Mouse (Mus musculus): ENCODE data around the gene Adam12. TPM values are rescaled to one million over a fixed set of nuclear protein-coding genes. Genes with fewer than 3 reads are reported as not detected.
"Not testable (repeated sequence)": the region's sequence is repeated elsewhere in the genome, so short reads cannot be mapped to it uniquely, and the experiment has no call there.

Gene Adam12
- polyA plus RNA-seq, 1 experiment from 2014 or later = 3.2 TPM

DNA sequence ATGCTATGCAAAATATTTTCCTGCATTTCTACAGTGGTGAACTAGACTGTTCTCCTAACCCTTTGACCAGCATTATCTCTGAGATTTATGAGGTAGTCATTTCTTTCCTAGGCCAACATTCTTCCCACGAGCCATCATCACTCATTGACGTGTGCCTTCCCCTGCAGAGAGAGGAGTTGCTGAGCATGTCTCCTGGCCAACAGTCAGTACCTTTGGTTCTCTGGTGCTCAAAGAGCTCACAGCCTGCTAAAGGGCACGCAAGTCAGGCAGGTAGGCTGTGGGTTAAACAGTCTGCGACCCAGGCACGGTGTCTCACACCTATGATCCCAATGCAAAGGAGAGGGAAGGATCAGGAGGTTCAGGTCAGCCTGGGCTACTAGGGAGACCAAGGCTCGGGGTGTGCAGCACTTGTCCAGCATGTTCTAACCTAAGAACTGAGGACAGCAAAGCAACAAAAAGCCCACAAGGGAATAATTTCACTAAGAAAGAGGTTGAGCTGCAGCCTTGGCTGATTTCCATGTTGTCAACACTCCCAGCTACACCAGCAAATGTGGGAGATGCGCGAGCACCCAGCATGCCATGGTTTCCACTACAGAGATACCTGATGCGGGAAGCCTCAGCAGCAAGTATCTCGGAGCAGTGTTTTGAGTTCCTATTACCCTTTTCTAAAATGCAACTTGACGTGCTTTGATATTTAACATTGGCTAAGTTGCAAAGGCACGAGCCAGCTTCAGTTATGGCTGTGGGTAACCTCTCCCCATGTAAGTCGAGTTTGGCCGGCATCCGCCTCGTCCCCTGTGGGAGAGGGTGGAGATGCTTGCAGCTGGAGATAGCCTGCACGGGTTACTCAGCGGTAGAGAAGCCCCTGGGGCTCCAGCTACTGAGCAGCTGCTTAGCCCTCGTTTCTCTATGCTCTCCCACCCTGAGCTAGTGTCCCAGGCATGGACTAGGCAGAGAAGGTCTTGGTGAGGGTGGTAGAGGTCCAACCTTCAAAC lies 342.7 kb downstream of the Adam12 start:
- Histone ChIP-seq H3K4me2 (no peak overlapping the region), H3K27me3 (replicated peaks) (no peaks in the 10 kb centered on the region), H3K4me3 (no peak overlapping the region), H3K4me1 (peaks cover 14% of the 10 kb centered on the region), H3K9me3 (no peaks in the 10 kb centered on the region), H3K9ac (no peak overlapping the region), H3K36me3 (no peaks in the 10 kb centered on the region), H3K27ac (replicated peaks) (no peak overlapping the region)
- WGBS = 68% methylated on average over 19 of the region's 19 CpGs
- ATAC-seq (ENCODE audit: extremely low read depth, insufficient number of reproducible peaks, low FRiP score, low TSS enrichment) = no peak

DNA sequence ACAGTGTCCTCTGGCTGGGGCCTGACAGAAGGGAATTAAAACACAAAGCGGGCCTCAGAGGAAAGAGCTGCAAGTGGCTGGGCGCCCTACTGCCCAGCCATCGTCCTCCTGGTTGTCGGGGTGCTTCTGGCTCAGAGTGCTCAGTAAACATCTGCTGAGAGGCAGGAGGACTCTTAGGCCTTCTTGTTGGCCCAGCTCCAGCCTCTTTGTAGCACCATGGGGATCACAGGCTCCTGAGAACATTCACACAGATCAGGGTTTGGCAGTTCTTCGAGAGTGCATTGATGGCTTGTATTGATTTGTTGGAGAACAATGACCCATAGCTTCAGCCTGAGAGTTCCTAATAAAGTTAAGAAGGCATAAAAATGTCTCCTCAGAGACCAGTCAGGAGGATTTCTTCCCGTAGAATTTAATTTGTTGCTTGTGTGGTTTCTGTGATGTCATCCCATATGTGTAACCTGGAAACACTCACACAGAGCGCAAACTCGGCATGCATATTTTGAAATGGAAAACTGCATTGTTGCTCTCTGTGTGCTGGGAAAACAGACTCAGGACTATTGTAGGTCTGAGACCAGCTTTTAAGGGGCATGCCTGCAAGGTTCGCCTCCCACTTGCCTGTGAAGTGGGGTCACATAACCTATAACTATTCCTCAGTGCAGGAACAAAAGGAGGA lies 347.1 kb downstream of the Adam12 start:
- H3K4me1 ChIP-seq; ATAC-seq (ENCODE audit: extremely low read depth, insufficient number of reproducible peaks, low FRiP score, low TSS enrichment); H3K4me3 ChIP-seq; H3K4me2 ChIP-seq; H3K36me3 ChIP-seq; H3K9me3 ChIP-seq; H3K27ac ChIP-seq (replicated peaks); H3K9ac ChIP-seq; H3K27me3 ChIP-seq (replicated peaks): not testable (repeated sequence)
- WGBS = 77% methylated on average over 5 of the region's 9 CpGs

DNA sequence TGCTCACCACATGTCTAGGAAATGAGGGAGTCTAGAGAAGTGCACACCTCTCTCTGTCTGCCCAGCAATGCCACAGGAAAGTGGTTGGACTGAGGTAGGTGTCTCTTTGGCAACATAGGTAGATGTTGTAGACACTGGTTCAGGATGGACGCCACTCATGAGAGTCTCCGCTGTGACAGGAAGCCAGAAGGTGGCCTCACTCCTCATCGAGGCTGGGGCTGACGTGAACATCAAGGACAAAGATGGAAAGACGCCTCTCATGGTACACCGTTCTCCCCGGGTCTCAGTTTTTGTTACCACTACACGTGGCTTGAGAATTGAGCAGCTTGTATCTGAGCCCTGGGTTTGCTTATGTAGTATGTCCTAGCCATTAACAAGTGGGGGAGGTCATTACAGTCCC lies 352.2 kb downstream of the Adam12 start:
- 94% methylated on average over 8 of the region's 8 CpGs for WGBS
- Histone ChIP-seq H3K9ac (no peak overlapping the region), H3K9me3 (no peaks in the 10 kb centered on the region), H3K27me3 (replicated peaks) (no peaks in the 10 kb centered on the region), H3K4me3 (no peak overlapping the region), H3K4me2 (no peak overlapping the region), H3K27ac (replicated peaks) (no peak overlapping the region), H3K4me1 (no peaks in the 10 kb centered on the region), H3K36me3 (no peaks in the 10 kb centered on the region)
- no peak for ATAC-seq (ENCODE audit: extremely low read depth, insufficient number of reproducible peaks, low FRiP score, low TSS enrichment)

DNA sequence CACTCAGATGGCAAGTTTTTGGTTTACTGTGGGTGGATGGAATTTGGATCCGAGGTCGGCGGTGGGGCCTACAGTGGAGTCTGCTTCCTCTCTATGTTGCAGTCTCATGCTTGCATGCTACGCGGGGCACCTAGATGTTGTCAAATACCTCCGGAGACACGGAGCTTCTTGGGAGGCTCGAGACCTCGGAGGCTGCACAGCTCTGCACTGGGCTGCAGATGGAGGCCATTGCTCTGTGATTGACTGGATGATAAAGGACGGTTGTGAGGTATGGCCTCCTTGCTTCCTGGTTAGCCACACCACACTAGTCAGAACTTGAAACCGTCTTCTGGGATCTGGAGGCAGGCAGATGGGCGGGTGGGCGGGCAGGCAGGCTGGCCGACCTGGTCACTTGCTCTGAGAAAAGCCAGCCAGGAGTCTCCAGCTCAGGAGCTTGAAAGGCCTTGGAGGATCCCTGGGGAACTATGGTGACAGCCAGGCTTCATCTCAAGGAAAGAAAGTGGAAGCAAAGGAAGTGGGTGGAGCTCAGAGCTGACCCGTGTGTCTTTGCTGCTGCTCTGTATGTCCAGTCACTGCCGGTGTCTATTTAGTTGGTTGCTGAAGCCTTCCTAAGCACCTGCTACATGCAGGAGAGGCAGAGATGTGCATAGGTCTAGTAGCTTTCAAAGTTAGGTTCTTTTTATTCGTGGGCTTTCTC lies 355.2 kb downstream of the Adam12 start:
- H3K4me3 ChIP-seq = no peak overlapping the region
- ATAC-seq (ENCODE audit: extremely low read depth, insufficient number of reproducible peaks, low FRiP score, low TSS enrichment) = no peak
- H3K36me3 ChIP-seq = no peaks in the 10 kb centered on the region
- H3K27me3 ChIP-seq (replicated peaks) = no peaks in the 10 kb centered on the region
- H3K27ac ChIP-seq (replicated peaks) = no peak overlapping the region
- no peaks in the 10 kb centered on the region for H3K4me1 ChIP-seq
- 66% methylated on average over 17 of the region's 17 CpGs for WGBS
- no peak overlapping the region for H3K9ac ChIP-seq
- no peak overlapping the region for H3K4me2 ChIP-seq
- no peaks in the 10 kb centered on the region for H3K9me3 ChIP-seq

DNA sequence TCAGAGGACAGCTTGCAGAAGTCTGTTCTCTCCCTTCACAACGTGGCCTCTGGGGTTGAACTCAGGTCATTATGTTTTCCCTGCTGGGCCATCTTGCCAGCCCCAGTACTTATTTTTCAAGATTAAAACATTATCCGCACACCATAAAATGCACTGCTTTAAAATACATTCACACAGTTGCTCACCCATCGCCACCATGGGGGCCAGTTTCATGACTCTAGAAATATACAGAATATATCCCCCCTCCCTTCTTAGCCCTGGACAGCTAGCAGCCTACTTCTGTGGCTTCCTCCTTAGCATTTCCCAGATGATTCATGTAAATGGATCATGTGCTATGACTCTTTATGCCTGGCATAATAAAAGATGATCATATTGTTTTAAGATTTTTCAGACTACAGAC lies 355.8 kb downstream of the Adam12 start:
- Histone ChIP-seq H3K36me3 (no peaks in the 10 kb centered on the region), H3K27ac (replicated peaks) (no peak overlapping the region), H3K27me3 (replicated peaks) (no peaks in the 10 kb centered on the region), H3K9ac (no peak overlapping the region), H3K4me2 (no peak overlapping the region), H3K4me1 (no peaks in the 10 kb centered on the region), H3K4me3 (no peak overlapping the region), H3K9me3 (no peaks in the 10 kb centered on the region)
- WGBS = 79% methylated on average over 3 of the region's 3 CpGs
- no peak for ATAC-seq (ENCODE audit: extremely low read depth, insufficient number of reproducible peaks, low FRiP score, low TSS enrichment)

DNA sequence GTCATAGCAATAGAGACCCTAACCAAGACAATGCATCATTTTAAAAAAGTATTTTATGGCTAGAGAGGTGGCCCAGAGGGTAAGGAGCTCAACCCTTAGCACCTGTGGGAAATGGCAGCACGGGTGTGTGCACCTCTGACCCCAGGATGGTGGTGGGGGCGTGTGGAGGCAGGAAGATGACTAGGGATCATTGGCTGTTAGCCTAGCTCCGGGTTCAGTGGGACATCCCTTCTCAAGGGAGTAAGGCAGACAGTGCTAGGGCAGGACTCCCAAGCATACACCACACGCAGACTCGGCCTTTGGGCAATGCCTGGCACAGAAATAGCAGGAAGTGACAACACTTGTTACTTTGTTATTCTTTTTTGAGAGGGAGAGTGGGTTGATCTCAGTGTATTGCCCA lies 359.2 kb downstream of the Adam12 start:
- ATAC-seq (ENCODE audit: extremely low read depth, insufficient number of reproducible peaks, low FRiP score, low TSS enrichment) = no peak
- WGBS = 70% methylated on average over 5 of the region's 5 CpGs
- Histone ChIP-seq H3K9ac (no peak overlapping the region), H3K9me3 (no peaks in the 10 kb centered on the region), H3K27me3 (replicated peaks) (peaks cover 3% of the 10 kb centered on the region; the same call in 1 of the 2 replicates), H3K4me3 (no peak overlapping the region), H3K4me2 (no peak overlapping the region), H3K4me1 (no peaks in the 10 kb centered on the region), H3K27ac (replicated peaks) (no peak overlapping the region), H3K36me3 (no peaks in the 10 kb centered on the region)

DNA sequence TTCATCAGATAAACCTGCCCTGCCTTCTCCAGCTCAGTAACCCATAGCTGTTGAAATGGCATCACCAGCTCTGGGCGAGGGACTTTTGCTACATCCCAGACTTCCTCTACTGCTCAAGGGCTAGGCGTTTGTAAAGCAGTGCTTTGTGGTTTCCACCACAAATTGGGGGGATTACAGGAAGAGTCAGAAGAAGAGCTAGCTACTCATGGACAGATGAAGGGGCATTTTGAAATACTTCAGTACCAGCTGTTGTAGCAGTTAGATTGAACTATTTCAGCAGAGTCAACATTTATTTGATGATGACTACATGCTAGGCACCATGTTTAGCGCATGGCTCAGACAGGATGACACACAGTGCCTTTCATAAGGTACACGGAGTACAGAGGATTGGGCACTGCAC lies 361.7 kb downstream of the Adam12 start:
- Histone ChIP-seq H3K27ac (replicated peaks) (no peak overlapping the region), H3K27me3 (replicated peaks) (peaks cover 3% of the 10 kb centered on the region; the same call in 1 of the 2 replicates), H3K4me2 (no peak overlapping the region), H3K4me3 (no peak overlapping the region), H3K9me3 (no peaks in the 10 kb centered on the region), H3K4me1 (no peaks in the 10 kb centered on the region), H3K9ac (no peak overlapping the region), H3K36me3 (no peaks in the 10 kb centered on the region)
- WGBS = 75% methylated on average over 4 of the region's 4 CpGs
- no peak for ATAC-seq (ENCODE audit: extremely low read depth, insufficient number of reproducible peaks, low FRiP score, low TSS enrichment)

DNA sequence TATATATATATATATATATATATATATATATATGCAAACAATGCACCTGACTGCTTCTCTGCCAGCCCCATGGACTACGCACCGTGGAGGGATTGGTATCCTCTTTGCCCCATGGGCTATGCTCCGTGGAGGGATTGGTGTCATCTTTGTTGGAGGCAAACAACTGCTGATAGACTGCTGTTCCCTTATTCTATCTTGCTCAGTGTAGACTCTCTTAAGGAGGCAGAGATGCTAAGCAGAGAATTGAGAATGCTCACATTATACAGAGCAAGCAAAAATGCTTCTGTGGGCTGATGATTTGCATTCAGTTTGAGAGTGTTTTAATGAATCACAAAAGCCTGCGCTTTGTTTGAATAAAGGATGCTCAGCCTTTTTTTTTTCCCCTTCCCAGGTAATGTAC lies 368.3 kb downstream of the Adam12 start:
- no peaks in the 10 kb centered on the region for H3K36me3 ChIP-seq
- no peaks in the 10 kb centered on the region for H3K9me3 ChIP-seq
- no peak overlapping the region for H3K4me2 ChIP-seq
- no peak overlapping the region for H3K27ac ChIP-seq (replicated peaks)
- WGBS = 85% methylated on average over 4 of the region's 4 CpGs
- no peak overlapping the region for H3K9ac ChIP-seq
- no peaks in the 10 kb centered on the region for H3K4me1 ChIP-seq
- H3K27me3 ChIP-seq (replicated peaks) = no peaks in the 10 kb centered on the region
- no peak for ATAC-seq (ENCODE audit: extremely low read depth, insufficient number of reproducible peaks, low FRiP score, low TSS enrichment)
- no peak overlapping the region for H3K4me3 ChIP-seq

DNA sequence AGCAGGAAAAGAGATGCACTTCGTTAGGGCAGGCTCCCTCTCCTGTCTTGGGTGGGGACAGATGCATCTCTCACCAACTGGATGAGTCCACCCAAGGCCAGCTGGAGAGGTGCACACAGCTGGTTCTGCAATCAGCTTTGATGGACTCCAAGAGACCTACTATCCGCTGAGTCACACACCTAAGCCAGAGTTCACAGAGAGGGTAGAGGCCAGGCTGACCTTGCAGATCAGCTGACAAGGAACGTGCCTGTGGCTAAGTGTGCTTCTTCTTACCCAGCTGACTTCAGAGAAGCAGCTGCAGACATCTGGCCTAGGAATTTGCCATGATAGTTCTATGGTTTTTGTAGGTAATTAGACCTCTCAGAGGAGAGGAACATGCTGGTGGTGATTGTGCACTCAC lies 368.8 kb downstream of the Adam12 start:
- no peak overlapping the region for H3K4me3 ChIP-seq
- H3K27me3 ChIP-seq (replicated peaks) = no peaks in the 10 kb centered on the region
- no peak overlapping the region for H3K27ac ChIP-seq (replicated peaks)
- no peaks in the 10 kb centered on the region for H3K36me3 ChIP-seq
- H3K4me2 ChIP-seq = no peak overlapping the region
- no peak for ATAC-seq (ENCODE audit: extremely low read depth, insufficient number of reproducible peaks, low FRiP score, low TSS enrichment)
- 53% methylated on average over 3 of the region's 3 CpGs for WGBS
- H3K9ac ChIP-seq = no peak overlapping the region
- H3K9me3 ChIP-seq = no peaks in the 10 kb centered on the region
- H3K4me1 ChIP-seq = no peaks in the 10 kb centered on the region

DNA sequence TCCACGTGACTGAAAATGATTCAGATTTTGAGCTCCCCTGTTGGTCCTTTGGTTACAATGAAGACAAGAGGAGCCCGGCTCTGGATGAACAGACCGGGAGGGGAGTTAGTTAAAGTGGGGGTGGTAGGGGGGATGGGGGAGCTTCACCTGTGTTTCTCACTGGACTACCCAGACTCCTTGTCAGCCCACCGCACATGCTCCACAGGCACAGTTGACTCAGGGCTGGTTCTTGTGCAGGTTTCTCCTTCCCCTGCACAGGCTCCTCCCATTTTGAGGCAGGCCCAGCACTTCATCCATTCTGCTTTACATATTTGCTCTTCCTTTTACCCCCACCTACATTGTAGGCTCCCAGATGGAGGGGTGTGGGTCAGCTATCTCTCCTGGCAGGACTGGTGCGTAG lies 369.2 kb downstream of the Adam12 start:
- no peaks in the 10 kb centered on the region for H3K36me3 ChIP-seq
- ATAC-seq (ENCODE audit: extremely low read depth, insufficient number of reproducible peaks, low FRiP score, low TSS enrichment) = no peak
- H3K27ac ChIP-seq (replicated peaks) = no peak overlapping the region
- no peak overlapping the region for H3K4me3 ChIP-seq
- no peak overlapping the region for H3K9ac ChIP-seq
- no peaks in the 10 kb centered on the region for H3K4me1 ChIP-seq
- no peak overlapping the region for H3K4me2 ChIP-seq
- no peaks in the 10 kb centered on the region for H3K9me3 ChIP-seq
- WGBS = 79% methylated on average over 5 of the region's 5 CpGs
- H3K27me3 ChIP-seq (replicated peaks) = no peaks in the 10 kb centered on the region

DNA sequence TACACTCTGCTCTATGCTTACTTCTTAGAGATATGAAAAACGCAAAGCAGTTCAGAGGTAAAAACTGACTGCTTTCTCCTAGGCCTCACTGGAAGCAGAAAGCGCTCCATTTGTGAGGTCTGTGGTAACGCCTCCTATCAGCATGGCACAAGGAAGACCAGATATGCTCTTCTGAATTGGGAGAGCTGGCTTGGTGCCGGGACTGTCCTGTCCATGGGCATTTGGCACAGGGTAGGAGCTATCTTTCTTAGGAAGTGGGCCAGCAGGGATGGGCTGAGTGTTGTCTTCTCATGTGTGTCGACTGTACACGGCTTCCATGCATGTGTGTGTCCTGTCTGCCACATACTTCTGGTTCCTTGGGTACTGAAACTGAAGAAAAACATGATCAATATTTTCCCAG lies 369.7 kb downstream of the Adam12 start:
- no peak overlapping the region for H3K4me3 ChIP-seq
- no peaks in the 10 kb centered on the region for H3K27me3 ChIP-seq (replicated peaks)
- no peaks in the 10 kb centered on the region for H3K36me3 ChIP-seq
- H3K27ac ChIP-seq (replicated peaks) = no peak overlapping the region
- WGBS = 82% methylated on average over 6 of the region's 6 CpGs
- H3K9ac ChIP-seq = no peak overlapping the region
- no peaks in the 10 kb centered on the region for H3K4me1 ChIP-seq
- ATAC-seq (ENCODE audit: extremely low read depth, insufficient number of reproducible peaks, low FRiP score, low TSS enrichment) = no peak
- no peaks in the 10 kb centered on the region for H3K9me3 ChIP-seq
- no peak overlapping the region for H3K4me2 ChIP-seq
